Mouse (Mus musculus) adipocyte (in vitro differentiated cells): ENCODE results near the gene Spg7.

Experiments
- DNase-seq: peaks from one replicate; pipeline ENCODE4 v3.0.0-alpha.2; 2016; ENCODE audit warnings: low spot score

Gene Spg7

DNA sequence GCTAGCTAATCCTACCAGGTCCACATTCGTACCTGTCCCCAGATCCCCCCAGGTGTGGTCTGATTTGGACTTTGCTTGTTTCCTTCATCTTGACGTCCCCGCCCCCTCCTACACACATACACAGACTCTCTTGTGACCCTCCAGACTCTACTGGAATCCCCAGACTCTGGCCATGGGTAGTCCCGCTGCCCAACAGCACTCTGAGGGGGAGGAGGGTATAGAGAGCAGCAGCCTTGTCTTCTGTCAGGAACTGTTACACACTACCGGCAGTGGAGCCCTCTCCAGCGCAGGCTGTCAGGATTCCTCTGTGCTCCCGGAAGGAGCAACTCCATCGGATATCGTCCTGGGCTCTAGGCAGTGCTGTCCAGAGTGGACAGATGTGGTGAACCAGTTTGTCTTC is 68.3 kb downstream of the Spg7 start:
- no peak for DNase-seq

DNA sequence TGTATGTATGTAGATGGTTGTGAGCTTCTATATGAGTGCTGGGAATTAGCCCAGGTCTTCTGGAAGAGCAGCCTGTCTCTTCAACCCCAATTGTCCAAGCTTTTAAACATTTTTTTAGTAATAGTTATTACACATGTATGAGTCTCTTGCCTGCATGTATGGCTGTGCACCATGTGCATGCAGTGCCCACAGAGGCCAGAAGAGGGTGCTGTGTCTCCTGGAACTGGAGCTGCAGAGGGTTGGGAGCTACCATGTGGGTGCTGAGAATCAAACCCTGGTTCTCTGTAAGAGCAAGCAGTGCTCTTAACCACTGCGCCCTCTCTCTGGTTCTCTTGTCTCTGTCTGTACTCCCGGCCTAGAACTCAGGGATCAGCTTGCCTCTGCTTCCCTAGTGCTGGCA is 70.2 kb downstream of the Spg7 start:
- DNase-seq, result no peak

DNA sequence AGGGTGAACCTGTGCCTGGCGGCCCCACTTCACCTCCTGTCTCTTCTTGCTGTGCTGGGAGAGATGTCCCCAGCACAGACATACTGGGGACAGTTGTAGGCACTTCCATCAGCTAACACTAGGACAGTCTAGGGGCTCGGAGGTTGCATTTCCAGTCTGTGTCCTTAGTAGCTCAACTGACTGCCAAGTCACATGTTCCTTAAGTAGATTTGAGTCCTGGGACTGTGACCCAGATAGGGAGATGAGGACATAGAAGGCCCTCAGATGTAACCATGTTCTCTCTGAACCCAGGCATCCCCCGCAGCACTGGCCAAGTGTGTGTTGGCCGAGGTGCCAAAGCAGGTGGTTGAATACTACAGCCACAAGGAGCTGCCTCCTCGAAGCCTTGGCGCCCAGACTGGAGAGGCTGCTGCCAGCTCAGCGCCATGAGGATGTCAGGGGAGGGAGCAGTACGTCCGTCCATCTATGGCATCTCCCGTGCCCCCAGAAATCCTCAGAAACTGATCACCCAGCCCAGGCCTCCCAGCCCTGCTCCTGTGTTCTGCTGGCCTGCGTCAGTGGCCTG is 71.5 kb downstream of the Spg7 start:
- DNase-seq, result no peak

DNA sequence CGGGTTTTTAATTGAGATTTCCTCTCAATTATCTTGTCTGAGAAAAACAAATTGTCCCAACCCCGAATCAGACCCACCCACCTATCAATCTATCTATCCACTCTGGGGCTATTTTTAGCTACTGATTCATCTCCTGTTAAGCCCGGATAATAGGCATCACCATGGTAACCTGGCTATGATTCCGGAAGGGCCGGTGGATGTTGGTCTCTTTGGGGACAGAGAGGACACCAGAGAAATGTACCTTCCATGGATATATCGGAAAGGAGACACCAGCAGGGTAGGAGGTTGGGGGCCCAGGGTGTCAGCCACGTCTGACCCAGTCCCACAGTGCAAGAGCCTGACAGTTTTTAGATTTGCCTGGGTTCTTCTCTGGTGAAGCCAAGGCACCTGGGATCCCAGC is 72.7 kb downstream of the Spg7 start:
- no peak for DNase-seq

DNA sequence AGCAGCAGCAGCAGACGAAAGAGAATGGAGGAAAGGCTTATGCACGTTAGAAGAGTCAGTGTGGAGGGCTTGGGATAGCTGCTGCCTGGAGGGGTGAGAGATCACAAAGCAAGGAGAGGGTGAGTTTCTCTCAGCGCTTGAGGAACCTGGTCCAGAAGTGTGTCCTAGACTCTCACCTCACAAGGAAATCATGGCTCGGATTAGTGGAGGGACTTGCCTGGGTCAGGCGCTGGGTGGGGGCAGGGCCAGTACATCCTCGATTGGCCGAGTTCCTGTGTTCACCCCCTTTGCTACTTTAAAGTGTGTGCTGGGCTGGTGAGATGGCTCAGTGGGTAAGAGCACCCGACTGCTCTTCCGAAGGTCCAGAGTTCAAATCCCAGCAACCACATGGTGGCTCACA is 73.1 kb downstream of the Spg7 start:
- DNase-seq, result no peak

DNA sequence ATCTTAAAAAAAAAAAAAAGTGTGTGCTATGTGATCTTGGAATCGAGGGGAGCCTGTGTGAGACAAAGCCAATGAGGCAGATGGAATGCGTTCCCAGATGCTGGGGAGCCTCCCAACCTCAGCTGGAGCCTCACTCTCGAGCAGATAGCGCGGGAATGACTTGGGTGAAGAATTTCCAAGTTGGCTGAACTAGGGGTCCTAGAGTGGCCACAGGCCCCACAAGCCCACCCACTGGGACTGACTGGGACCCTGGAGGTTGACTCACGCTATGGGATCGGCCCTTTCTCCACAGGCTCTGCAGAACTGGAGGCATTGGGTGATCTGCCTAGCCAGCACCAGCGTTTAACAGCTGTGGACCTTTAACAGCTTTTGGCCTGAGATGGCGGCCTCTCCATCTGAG is 73.5 kb downstream of the Spg7 start:
- DNase-seq, result no peak

DNA sequence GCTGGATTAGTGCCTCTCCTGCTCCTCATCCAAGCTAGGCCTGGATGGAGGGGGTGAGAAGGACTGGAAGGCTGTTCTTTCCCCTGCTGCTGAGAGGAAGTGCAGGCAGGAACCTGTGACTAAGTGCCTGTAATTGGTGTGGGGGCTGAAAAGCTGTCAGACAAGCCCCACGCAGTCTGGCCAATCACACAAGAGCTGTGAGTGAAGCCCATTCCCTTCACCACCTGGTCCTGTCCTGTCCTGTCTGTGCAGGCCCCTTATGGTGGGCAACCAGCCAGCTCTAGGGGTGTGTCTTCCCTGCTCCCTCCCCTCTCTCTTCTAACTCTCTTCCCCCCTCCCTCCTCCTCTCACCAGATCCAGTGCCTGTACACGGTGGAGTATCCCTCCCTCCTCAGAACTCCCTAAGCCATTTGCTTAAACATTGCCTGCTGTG is 74.9 kb downstream of the Spg7 start:
- peak; percentile 41 for DNase-seq

DNA sequence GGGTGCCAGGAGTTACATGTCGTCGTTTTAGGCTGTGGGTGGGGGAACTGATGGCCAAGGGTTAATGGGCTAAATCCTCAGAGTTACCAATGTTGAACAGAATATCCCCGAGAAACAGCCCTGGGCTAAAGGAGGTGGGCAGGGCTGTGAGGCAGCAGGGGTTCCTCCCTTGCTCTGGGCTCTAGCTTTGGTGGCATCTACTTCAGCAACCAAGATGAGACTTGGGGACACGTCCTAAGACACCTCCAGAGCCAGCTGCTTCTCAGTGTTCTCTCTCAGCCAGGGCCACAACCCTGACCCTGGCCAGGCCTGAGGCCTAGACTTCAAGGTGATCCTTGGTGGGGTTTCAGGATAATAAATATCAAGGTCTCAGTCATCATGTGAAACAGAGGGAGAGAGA is 76.0 kb downstream of the Spg7 start:
- no peak for DNase-seq

DNA sequence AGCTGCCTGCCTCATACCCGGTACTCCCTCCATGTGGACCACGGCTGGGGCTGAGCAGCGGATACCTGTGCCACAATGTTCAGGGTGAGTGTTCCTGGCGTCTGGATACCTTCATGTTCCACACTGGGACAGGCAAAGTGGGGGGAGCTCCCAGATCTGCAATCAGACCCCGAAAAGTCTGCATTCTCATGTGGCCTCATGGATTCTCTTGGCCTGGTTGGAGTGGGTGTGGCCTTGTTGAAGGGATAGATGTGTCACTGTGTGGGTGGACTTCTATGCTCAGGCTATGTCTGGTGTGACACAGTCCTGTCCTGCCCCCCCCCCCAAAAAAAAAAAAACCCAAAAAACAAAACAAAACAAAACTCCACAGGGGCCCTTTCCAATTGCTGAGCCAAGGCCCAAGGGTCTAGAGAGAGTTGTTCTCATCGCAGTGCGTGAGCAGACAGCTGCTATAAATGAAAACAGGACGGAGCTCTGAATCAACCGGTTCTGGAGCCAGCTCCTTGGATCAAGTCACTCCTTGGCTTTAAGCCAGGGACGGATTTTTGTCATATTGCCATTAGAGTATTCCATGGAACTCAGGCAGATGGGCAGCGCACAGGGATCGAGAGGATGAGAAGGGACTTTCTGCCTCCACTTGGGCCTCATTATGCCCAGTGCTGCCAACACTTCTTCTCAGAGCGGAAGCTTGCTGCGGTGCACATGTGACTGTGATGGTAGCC is 79.2 kb downstream of the Spg7 start:
- DNase-seq, result peak; percentile 99

DNA sequence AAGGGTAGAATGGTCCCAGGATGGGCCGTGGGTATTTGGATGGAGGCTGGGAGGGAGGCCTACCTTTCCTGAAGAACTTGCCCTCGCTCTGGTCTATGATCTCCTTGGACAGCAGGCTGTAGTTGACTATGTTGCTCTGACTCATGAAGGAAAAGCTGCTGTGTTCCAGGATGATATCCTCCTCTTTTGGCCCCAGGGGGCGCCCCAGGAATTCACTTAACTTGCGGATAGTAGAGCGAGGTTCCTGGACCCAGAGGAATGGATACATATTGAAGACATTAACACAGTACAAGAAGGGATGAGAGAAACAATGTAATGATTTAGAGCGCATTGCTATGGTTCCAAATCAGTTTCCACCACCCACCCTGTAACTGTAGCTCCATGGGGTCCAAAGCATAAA is 82.5 kb downstream of the Spg7 start:
- DNase-seq, result peak; percentile 76

DNA sequence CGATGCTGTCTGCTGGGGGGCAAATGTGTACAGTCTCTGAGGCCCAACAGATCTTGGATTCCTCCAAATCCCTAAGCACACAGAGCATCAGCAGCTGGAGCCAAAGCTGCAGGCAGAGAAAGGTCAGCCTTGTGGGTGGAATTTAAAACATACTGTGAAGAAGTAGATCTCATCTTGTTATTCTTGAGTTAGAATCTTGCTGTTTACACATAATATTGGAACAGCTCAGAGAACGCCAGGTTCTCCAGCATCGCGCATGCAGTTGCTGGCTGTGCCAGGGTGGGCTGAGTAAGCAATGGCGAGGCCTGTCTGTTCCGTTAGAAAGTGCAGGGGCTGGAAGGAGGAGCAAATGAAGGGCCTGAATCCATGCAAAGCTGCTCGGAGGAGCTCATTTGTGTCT is 83.6 kb downstream of the Spg7 start:
- DNase-seq, result peak; percentile 32
